Mouse (Mus musculus) naive thymus-derived CD4-positive, alpha-beta T cell, adult 2 months (primary cell): ENCODE measurements around the gene Polk.

ENCODE experiments used
- DNase-seq: peaks from one replicate; pipeline ENCODE4 v3.0.0-alpha.2; 2011; ENCODE audit warnings: low read depth

Gene Polk

DNA sequence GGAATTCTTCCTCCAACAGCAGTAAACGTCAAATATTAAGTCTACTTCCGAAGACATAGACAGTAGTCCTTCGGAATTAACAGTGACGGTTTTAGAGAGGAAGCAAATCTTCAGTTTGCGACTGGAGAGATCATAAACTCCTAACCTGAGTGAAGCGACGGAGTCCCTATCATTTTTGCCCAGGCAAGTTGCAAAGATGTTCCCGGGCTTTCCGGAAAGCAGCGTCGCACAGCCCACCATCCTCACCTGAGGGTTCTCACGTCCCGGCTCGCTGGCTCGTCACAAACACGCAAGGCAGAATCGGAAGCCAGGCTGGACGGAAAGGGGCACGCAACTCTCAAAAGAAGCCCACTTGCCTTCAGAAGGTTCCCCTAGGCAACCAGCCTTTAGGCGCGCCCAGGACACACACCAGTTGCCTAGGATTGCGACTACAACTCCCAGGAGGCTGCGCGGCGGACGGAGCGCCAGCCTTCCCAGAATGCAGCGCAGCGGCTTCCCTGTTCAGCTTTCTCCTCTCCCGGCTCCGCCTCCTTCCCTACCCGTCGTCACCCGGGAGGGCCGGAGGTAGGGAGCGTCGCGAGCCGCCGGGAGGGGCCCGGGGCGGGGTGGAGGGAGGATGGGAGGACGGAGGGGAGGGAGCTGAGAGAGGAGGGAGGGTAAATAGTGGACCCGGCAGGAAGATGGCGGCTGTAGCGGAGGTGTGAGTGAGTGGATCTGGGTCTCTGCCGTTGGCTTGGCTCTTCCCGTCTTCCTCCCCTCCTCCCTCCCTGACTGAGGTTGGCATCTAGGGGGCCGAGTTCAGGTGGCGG is at the start of gene Polk, which contains the start of gene Col4a3bp:
TSS of gene Polk (minus strand) at position 499 of the 809 bp plus-strand sequence.
TSS of gene Col4a3bp (plus strand) at position 538 of the 809 bp plus-strand sequence.
- DNase-seq, result peak; percentile 96

- DNase-seq, result no peak
Measured at GRCm38 (mm10) chr13:96588642-96589041, 46.3 kb upstream of the Polk start.

GRCm38 (mm10) chr13:96586540-96586939 is 44.2 kb upstream of the Polk start:
- DNase-seq, result no peak

DNA sequence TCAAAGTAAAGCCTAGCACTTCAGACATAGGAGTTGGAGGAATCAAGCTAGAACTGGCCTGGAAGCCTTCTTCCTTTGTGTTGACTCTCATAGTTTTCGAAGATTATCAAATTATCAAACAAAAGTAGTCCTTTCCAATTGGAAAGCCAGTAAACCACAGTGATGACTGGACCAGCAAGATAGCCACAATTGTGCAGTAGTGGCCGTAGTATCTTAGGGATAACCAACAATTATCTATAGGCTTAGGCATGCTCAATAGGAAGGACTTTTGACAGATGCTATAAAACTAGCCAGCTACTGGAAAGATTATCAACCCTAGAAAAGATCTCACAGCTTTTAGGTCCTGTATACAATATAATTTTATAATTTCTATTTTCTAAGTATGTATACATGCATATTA is 41.8 kb upstream of the Polk start:
- DNase-seq, result no peak

DNA sequence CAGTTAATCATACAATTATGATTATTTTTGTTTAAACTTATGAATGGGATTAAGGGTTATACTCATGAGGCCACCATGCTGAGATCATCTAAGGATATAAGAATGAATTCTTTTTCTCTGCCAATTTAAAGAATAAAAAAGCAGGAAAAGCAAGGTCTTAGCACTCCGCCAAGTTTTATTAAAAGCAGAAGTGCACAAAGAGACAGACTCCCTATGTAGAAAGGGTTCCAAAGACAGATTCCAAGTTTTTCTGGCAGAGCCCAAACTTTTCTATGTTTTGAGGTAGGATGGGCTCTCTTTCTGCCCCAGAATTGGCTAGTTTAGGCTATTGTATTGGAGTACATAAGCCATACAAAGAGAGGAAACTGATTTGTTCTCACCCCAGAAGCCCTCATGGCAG is 37.6 kb upstream of the Polk start:
- DNase-seq, result no peak

- DNase-seq, result no peak
Measured at GRCm38 (mm10) chr13:96579104-96579503, 36.7 kb upstream of the Polk start.

DNA sequence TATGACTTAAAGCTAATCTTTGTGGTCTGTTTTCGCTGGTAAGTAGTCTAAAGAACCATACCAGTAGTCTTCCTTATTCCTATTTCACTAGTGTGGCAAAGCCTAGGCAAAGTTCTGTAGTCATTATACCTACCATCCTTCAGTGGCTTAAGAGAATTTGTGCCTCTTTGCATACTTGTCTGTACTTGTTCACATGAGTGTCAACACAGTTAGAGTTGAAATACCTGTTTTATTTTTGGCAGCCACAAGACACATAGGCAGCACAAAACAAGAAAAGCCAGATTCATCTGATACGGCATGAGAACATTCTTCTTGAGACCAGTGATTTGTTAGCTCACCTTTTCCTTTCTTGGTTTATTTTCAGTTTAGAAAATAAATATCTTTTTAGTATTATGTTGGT is 31.8 kb upstream of the Polk start:
- no peak for DNase-seq

DNA sequence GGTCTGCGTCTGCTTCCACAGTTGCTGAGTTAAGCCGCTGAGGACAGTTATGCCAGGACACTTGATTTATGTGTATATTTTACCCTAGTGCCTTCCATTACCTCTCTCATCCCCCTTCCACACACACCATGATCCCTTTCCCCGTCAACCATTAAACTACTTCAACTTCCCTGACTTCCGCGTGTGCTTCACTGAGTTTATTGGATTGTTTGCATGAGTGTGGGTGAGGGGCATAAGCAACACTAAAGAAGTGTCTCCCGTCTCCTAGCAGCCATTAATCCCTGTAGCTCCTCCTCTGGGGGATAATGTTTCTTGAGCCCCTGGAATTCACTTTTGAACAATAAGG is 28.6 kb upstream of the Polk start:
- DNase-seq, result no peak

DNA sequence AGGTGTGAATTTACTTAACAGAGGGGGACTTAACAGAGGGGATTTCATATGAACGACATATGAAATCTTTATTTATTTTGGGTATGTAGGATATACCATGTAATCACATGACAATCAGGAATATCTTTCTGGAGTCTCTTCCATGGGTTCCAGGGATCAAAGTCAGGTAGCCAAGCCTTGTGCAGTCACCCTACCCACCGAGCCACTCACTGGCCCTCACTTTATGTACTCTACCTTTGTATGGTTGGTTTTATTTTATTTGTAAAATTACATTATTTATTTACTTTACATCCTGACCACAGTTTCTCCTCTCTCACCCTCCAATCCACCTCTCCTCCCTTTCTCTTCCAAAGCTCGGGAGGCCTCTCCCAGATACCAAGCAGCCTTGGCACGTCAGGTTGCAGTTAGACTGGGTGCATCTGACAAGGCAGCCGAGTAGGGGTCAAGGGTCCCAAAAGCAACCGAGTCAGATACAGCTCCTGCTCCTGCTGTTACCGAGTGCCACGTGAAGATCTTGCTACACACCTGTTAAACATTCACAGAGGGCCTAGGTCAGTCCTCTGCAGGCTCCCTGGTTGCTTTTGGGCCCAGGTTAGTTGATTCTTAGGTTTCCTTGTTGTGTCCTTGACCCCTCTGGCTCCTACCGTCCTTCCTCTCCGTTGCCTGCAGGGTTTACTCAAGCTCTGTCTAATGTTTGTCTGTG is 28.1 kb upstream of the Polk start:
- no peak for DNase-seq

GRCm38 (mm10) chr13:96567977-96568376 is 25.6 kb upstream of the Polk start:
- no peak for DNase-seq

DNA sequence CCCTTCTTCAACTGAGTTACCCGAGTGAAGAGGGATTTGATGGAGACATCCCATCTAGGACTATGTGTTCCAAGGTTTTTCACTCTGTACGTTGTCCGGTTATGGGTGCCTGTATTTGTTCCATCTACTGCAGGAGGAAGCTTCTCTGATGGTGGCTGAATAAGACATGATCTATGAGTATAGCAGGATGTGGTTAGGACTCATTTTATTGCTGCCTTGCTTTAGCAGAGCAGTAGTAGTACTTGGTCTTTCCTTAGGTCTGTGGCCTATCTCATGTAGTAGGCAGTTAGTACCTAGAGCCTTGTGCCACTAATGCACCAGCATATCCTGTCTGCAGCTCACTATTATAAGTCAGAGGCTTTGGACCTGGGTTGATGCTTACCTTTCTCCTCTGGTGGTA is 12.7 kb upstream of the Polk start:
- DNase-seq, result peak; percentile 45

DNA sequence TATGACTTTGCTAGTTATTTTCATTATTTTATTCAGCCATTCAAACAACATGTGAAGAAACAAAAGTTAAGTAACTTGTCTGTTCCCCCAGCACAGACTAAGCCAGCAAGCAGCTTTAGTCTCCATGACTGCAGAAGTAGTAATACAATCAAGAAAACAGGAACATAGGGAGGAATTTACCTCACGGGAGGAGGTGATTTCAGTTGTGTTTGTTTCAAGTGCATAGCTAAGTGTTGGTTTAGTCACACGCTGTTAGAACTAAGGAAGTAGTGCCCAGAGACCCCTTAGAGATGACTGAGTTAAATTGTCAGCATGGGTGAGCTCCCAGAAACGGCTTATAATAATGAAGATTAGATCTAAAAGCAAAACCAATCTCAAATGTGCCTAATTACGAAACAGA is 5.6 kb upstream of the Polk start:
- DNase-seq, result no peak

GRCm38 (mm10) chr13:96547250-96547649 is 4.9 kb upstream of the Polk start:
- DNase-seq, result no peak

GRCm38 (mm10) chr13:96544506-96544905 is 2.1 kb upstream of the Polk start:
- DNase-seq, result peak; percentile 58

DNA sequence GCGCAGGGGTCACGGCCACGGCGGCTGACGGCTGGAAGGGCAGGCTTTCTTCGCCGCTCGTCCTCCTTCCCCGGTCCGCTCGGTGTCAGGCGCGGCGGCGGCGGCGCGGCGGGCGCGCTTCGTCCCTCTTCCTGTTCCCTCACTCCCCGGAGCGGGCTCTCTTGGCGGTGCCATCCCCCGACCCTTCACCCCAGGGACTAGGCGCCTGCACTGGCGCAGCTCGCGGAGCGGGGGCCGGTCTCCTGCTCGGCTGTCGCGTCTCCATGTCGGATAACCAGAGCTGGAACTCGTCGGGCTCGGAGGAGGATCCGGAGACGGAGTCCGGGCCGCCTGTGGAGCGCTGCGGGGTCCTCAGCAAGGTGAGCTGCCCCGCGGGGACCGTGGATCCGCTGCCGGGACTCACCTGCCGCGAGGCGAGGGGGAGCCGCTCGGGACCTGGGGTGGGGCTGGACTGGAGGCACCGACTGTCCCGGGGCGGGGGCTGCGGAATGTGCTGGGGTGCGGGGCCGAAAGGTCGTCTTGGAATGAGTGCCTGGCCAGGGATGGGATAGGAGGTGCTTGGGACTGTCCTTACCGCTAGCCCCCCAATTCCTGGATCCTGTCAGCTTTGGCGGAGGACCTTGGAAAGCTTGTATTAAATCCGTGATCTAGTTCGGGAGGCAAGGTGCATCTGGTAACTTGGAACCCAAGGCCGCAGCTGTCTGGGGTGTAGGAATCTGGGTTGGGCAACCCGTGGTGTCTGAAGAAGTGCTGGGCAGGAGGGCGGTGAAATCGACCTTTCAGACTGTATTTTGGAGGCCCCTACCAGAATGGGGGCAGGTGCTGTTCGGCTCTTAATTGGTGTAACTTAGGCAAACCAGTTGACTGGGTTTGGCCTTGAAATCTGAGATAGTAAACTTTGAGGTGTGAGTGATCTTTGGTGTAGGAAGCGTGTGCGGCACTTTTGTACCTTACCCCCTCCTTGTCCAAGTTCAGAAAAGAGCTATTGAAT is 817 bp upstream of the Polk start:
- DNase-seq, result peak; percentile 41

GRCm38 (mm10) chr13:96541381-96541780 is 998 bp downstream of the Polk start:
- peak; percentile 7 for DNase-seq

- no peak for DNase-seq
Measured at GRCm38 (mm10) chr13:96538103-96538502, 4.3 kb downstream of the Polk start.

- no peak for DNase-seq
Measured at GRCm38 (mm10) chr13:96536821-96537572, 5.4 kb downstream of the Polk start.

GRCm38 (mm10) chr13:96533742-96534141 is 8.6 kb downstream of the Polk start:
- DNase-seq, result no peak

DNA sequence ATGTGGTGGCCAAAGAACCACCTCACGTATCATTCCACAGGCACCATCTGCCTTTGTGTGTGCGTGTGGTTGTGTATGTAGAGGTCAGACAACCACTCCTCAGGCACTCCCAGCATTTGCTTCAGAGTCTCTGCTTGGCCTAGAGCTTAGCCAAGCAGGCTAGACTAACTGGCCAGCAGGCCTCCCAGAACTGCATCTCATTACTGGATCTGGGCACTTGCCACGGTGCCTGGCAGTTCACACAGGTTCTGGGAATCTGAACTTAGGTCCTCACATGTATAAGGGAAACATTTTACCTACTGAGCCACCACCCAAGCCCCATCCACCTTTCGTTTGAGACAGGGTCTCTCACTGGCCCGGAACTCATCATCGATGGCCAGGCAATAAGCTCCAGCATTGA is 10.2 kb downstream of the Polk start:
- no peak for DNase-seq

- no peak for DNase-seq
Measured at GRCm38 (mm10) chr13:96530064-96530463, 12.3 kb downstream of the Polk start.

- DNase-seq, result no peak
Measured at GRCm38 (mm10) chr13:96529542-96529941, 12.8 kb downstream of the Polk start.
